Mouse (Mus musculus) E14TG2a.4 (cell line): Measurements from ENCODE around the gene Hace1.
"Not testable (repeated sequence)": the region's sequence is repeated elsewhere in the genome, so short reads cannot be mapped to it uniquely, and the experiment has no call there.

Source experiments
- H3K27me3 ChIP-seq: 2 replicates; pipeline ENCODE4 v1.6.1; 2014; ENCODE audit warnings: low read length, control low read depth; ENCODE audit not compliant: insufficient read depth
- H3K36me3 ChIP-seq: 2 replicates; pipeline ENCODE4 v1.6.1; 2014; ENCODE audit warnings: low read length, control low read depth; ENCODE audit not compliant: insufficient read depth
- H3K4me1 ChIP-seq: replicated peaks from 2 replicates; pipeline ENCODE4 v1.6.1; 2014; ENCODE audit warnings: low read depth, low read length, control low read depth
- H3K4me3 ChIP-seq: replicated peaks from 2 replicates; pipeline ENCODE4 v1.5.1; 2014; ENCODE audit warnings: mild to moderate bottlenecking, low read length
- H3K9me3 ChIP-seq: 2 replicates; pipeline ENCODE4 v1.6.1; 2014; ENCODE audit warnings: low read length, control low read depth
- CTCF ChIP-seq: conservative IDR thresholded peaks from 2 replicates; pipeline ENCODE4 v1.5.1; 2014; ENCODE audit warnings: low read length
- NANOG ChIP-seq: IDR thresholded peaks from 2 replicates; pipeline ENCODE4 v1.6.1; 2014; ENCODE audit warnings: borderline replicate concordance, low read length, mixed read lengths
- POU5F1 ChIP-seq: IDR thresholded peaks from 2 replicates; pipeline ENCODE4 v1.6.1; 2014; ENCODE audit warnings: low read length, borderline replicate concordance

The Hace1 gene

GRCm38 (mm10) chr10:45577731-45578297 lies at the start of gene Hace1:
Gene Hace1 (plus strand): TSS chr10:45577829.
- Histone ChIP-seq H3K27me3 (no peaks in the 10 kb centered on the region), H3K4me1 (0 out of 2 replicates have a peak, but pooled peaks cover 3% of the 10 kb centered on the region), H3K4me3 (peak within 1 kb of the TSS; percentile 88), H3K36me3 (no peaks in the 10 kb centered on the region), H3K9me3 (no peaks in the 10 kb centered on the region)
- TF ChIP-seq NANOG (no peak), CTCF (no peak), POU5F1 (no peak)

- not testable (repeated sequence) for H3K27me3 ChIP-seq, H3K36me3 ChIP-seq, H3K4me1 ChIP-seq
- peaks cover 14% of the 10 kb centered on the region for H3K9me3 ChIP-seq
- H3K4me3 ChIP-seq: peak overlapping the region; percentile 60
Observed at GRCm38 (mm10) chr10:45537334-45537733, 40.3 kb upstream of the Hace1 start.

GRCm38 (mm10) chr10:45542726-45543125 lies 34.9 kb upstream of the Hace1 start:
- no peaks in the 10 kb centered on the region for H3K27me3 ChIP-seq
- H3K9me3 ChIP-seq: peaks cover 15% of the 10 kb centered on the region
- no peaks in the 10 kb centered on the region for H3K36me3 ChIP-seq
- H3K4me3 ChIP-seq: no peak overlapping the region
- H3K4me1 ChIP-seq: no peaks in the 10 kb centered on the region
- TF ChIP-seq POU5F1: no peak
- no peak for TF ChIP-seq CTCF
- no peak for TF ChIP-seq NANOG

- Histone ChIP-seq H3K4me3 (no peak overlapping the region), H3K27me3 (no peaks in the 10 kb centered on the region), H3K4me1 (no peaks in the 10 kb centered on the region), H3K36me3 (no peaks in the 10 kb centered on the region), H3K9me3 (peaks cover 31% of the 10 kb centered on the region)
- no peak for TF ChIP-seq POU5F1
- TF ChIP-seq CTCF: no peak
- no peak for TF ChIP-seq NANOG
Observed at GRCm38 (mm10) chr10:45546799-45547198, 30.8 kb upstream of the Hace1 start.

GRCm38 (mm10) chr10:45578298-45578821 lies 731 bp downstream of the Hace1 start:
- no peak for TF ChIP-seq POU5F1
- TF ChIP-seq NANOG: no peak
- no peak for TF ChIP-seq CTCF
- H3K9me3 ChIP-seq: no peaks in the 10 kb centered on the region
- H3K36me3 ChIP-seq: no peaks in the 10 kb centered on the region
- no peaks in the 10 kb centered on the region for H3K27me3 ChIP-seq
- H3K4me1 ChIP-seq: 0 out of 2 replicates have a peak, but pooled peaks cover 3% of the 10 kb centered on the region
- H3K4me3 ChIP-seq: peak overlapping the region; percentile 88

GRCm38 (mm10) chr10:45583310-45583709 lies 5.7 kb downstream of the Hace1 start:
- Histone ChIP-seq H3K4me3 (no peak overlapping the region), H3K27me3 (no peaks in the 10 kb centered on the region), H3K36me3 (no peaks in the 10 kb centered on the region), H3K4me1 (0 out of 2 replicates have a peak, but pooled peaks cover 3% of the 10 kb centered on the region), H3K9me3 (no peaks in the 10 kb centered on the region)
- TF ChIP-seq CTCF: no peak
- TF ChIP-seq NANOG: no peak
- TF ChIP-seq POU5F1: no peak

GRCm38 (mm10) chr10:45583829-45584228 lies 6.2 kb downstream of the Hace1 start:
- no peak for TF ChIP-seq POU5F1
- no peak for TF ChIP-seq CTCF
- TF ChIP-seq NANOG: no peak
- Histone ChIP-seq H3K36me3 (no peaks in the 10 kb centered on the region), H3K4me1 (0 out of 2 replicates have a peak, but pooled peaks cover 3% of the 10 kb centered on the region), H3K9me3 (no peaks in the 10 kb centered on the region), H3K27me3 (no peaks in the 10 kb centered on the region), H3K4me3 (no peak overlapping the region)

- Histone ChIP-seq H3K27me3 (no peaks in the 10 kb centered on the region), H3K4me3 (no peak overlapping the region), H3K4me1 (0 out of 2 replicates have a peak, but pooled peaks cover 3% of the 10 kb centered on the region), H3K9me3 (no peaks in the 10 kb centered on the region), H3K36me3 (no peaks in the 10 kb centered on the region)
- TF ChIP-seq NANOG (no peak), CTCF (no peak), POU5F1 (no peak)
Observed at GRCm38 (mm10) chr10:45584311-45585102, 6.9 kb downstream of the Hace1 start.

GRCm38 (mm10) chr10:45605853-45606252 lies 28.2 kb downstream of the Hace1 start:
- no peaks in the 10 kb centered on the region; the same call in 1 of the 2 replicates for H3K4me1 ChIP-seq
- peaks cover 7% of the 10 kb centered on the region; the same call in 1 of the 2 replicates for H3K36me3 ChIP-seq
- H3K9me3 ChIP-seq: no peaks in the 10 kb centered on the region
- H3K4me3 ChIP-seq: no peak overlapping the region
- TF ChIP-seq POU5F1: no peak
- TF ChIP-seq NANOG: no peak
- no peak for TF ChIP-seq CTCF
- H3K27me3 ChIP-seq: no peaks in the 10 kb centered on the region
